Mouse (Mus musculus) MEL (cell line): ENCODE measurements around the gene Ttbk2. TPM values are rescaled to one million over a fixed set of nuclear protein-coding genes. Genes with fewer than 3 reads are reported as not detected.

Experiments
- DNase-seq: peaks from one replicate; pipeline ENCODE4 v3.0.0; 2011; ENCODE audit warnings: low read depth, low spot score
- H3K27ac ChIP-seq: 2 replicates; pipeline ENCODE4 v1.5.1; 2012; ENCODE audit warnings: low read depth, mild to moderate bottlenecking, control low read depth, low read length, moderate library complexity; ENCODE audit not compliant: control insufficient read depth
- H3K27me3 ChIP-seq, 2 experiments: fragments of 150-350 bp in 1 of 2; sonication (generic) in 1 of 2; 2 replicates each; pipeline ENCODE4 v1.6.1; 2012; ENCODE audit warnings: low read length in 2 of 2, mild to moderate bottlenecking in 2 of 2, improper control_type of control experiment in 1 of 2, moderate library complexity in 1 of 2; ENCODE audit not compliant: insufficient read depth in 2 of 2, control insufficient read depth in 1 of 2
- H3K36me3 ChIP-seq, 2 experiments: 2 replicates each; pipeline ENCODE4 v1.6.1; 2012 to 2014; ENCODE audit warnings: low read length in 2 of 2, improper control_type of control experiment in 1 of 2, inconsistent platforms in 1 of 2, mild to moderate bottlenecking in 1 of 2; ENCODE audit not compliant: insufficient read depth in 2 of 2, control insufficient read depth in 1 of 2
- H3K4me1 ChIP-seq, 2 experiments: fragments of 150-350 bp in 1 of 2; sonication (generic) in 1 of 2; 2 replicates each; pipeline ENCODE4 v1.6.1; 2012; ENCODE audit warnings: low read length in 2 of 2, improper control_type of control experiment in 1 of 2, mild to moderate bottlenecking in 1 of 2; ENCODE audit not compliant: insufficient read depth in 2 of 2, control insufficient read depth in 1 of 2
- H3K4me3 ChIP-seq, 2 experiments: fragments of 150-350 bp in 1 of 2; sonication (generic) in 1 of 2; 2 replicates each; pipeline ENCODE4 v1.5.1; 2012; ENCODE audit warnings: low read depth in 2 of 2, low read length in 2 of 2, mild to moderate bottlenecking in 2 of 2, moderate library complexity in 2 of 2, control low read depth in 1 of 2, improper control_type of control experiment in 1 of 2; ENCODE audit not compliant: control insufficient read depth in 1 of 2, insufficient read depth in 1 of 2
- H3K79me2 ChIP-seq: 2 replicates; pipeline ENCODE4 v1.6.1; 2012; ENCODE audit warnings: mild to moderate bottlenecking, low read length, moderate library complexity; ENCODE audit not compliant: control insufficient read depth, poor library complexity, insufficient read depth
- H3K9ac ChIP-seq: 2 replicates; pipeline ENCODE4 v1.6.1; 2012; ENCODE audit warnings: low read depth, mild to moderate bottlenecking, control low read depth, low read length, moderate library complexity; ENCODE audit not compliant: control insufficient read depth, poor library complexity, severe bottlenecking
- H3K9me3 ChIP-seq: fragments of 150-350 bp; sonication (generic); replicated peaks from 2 replicates; pipeline ENCODE4 v1.6.1; 2012; ENCODE audit warnings: mild to moderate bottlenecking, low read length, improper control_type of control experiment, moderate library complexity; ENCODE audit not compliant: insufficient read depth
- CHD1 ChIP-seq: IDR thresholded peaks from 2 replicates; pipeline ENCODE4 v1.6.1; 2012; ENCODE audit warnings: low read depth, mild to moderate bottlenecking, inconsistent platforms, low read length, improper control_type of control experiment
- ELF1 ChIP-seq: IDR thresholded peaks from 2 replicates; pipeline ENCODE4 v1.6.1; 2014; ENCODE audit warnings: low read depth, mild to moderate bottlenecking, inconsistent platforms, low read length, improper control_type of control experiment, moderate library complexity
- EP300 ChIP-seq, 2 experiments: IDR thresholded peaks; 2 replicates each; pipeline ENCODE4 v1.6.1; 2011; ENCODE audit warnings: improper control_type of control experiment in 2 of 2, low read length in 2 of 2, low read depth in 1 of 2, mild to moderate bottlenecking in 1 of 2
- ETS1 ChIP-seq: IDR thresholded peaks from 2 replicates; pipeline ENCODE4 v1.6.1; 2012; ENCODE audit warnings: low read depth, mild to moderate bottlenecking, inconsistent platforms, low read length, improper control_type of control experiment, moderate library complexity
- GATA1 ChIP-seq: IDR thresholded peaks from 2 replicates; pipeline ENCODE4 v1.6.1; 2011; ENCODE audit warnings: low read depth, low read length, improper control_type of control experiment
- MAX ChIP-seq: IDR thresholded peaks from 2 replicates; pipeline ENCODE4 v1.6.1; 2011; ENCODE audit warnings: low read length, improper control_type of control experiment
- MEF2A ChIP-seq: IDR thresholded peaks from 2 replicates; pipeline ENCODE4 v1.6.1; 2014; ENCODE audit warnings: low read depth, mild to moderate bottlenecking, inconsistent platforms, low read length, improper control_type of control experiment; ENCODE audit not compliant: poor library complexity, insufficient replicate concordance, severe bottlenecking; ENCODE audit errors: extremely low read depth
- MXI1 ChIP-seq: IDR thresholded peaks from 2 replicates; pipeline ENCODE4 v1.6.1; 2011; ENCODE audit warnings: mild to moderate bottlenecking, low read depth, low read length, improper control_type of control experiment
- POLR2AphosphoS5 ChIP-seq: IDR thresholded peaks from 2 replicates; pipeline ENCODE4 v1.6.1; 2012; ENCODE audit warnings: low read depth, borderline replicate concordance, mild to moderate bottlenecking, inconsistent platforms, low read length, moderate library complexity, mixed read lengths
- RCOR1 ChIP-seq: IDR thresholded peaks from 2 replicates; pipeline ENCODE4 v1.6.1; 2012; ENCODE audit warnings: low read depth, mild to moderate bottlenecking, inconsistent platforms, low read length, improper control_type of control experiment
- TAL1 ChIP-seq: IDR thresholded peaks from 2 replicates; pipeline ENCODE4 v1.6.1; 2012; ENCODE audit warnings: mild to moderate bottlenecking, inconsistent platforms, low read length, moderate library complexity, mixed read lengths
- UBTF ChIP-seq: IDR thresholded peaks from 2 replicates; pipeline ENCODE4 v1.6.1; 2012; ENCODE audit warnings: low read depth, mild to moderate bottlenecking, inconsistent platforms, low read length, improper control_type of control experiment, moderate library complexity, borderline replicate concordance; ENCODE audit not compliant: insufficient read depth
- ZC3H11A ChIP-seq: IDR thresholded peaks from 2 replicates; pipeline ENCODE4 v1.6.1; 2012; ENCODE audit warnings: low read depth, mild to moderate bottlenecking, inconsistent platforms, low read length, improper control_type of control experiment
- ZMIZ1 ChIP-seq: IDR thresholded peaks from 2 replicates; pipeline ENCODE4 v1.6.1; 2012; ENCODE audit warnings: low read depth, mild to moderate bottlenecking, inconsistent platforms, low read length, improper control_type of control experiment, moderate library complexity
- ZNF384 ChIP-seq: IDR thresholded peaks from 2 replicates; pipeline ENCODE4 v1.6.1; 2012; ENCODE audit warnings: low read depth, mild to moderate bottlenecking, inconsistent platforms, low read length, improper control_type of control experiment
- polyA plus RNA-seq, 2 experiments: library from polyadenylated mRNA; stranded (reverse) in 1 of 2; unstranded in 1 of 2; fragments of >175 nt in 1 of 2; fragments of >200 nt in 1 of 2; gene quantifications; 2 replicates each; pipeline versions ENCODE4 v1.2.1 to v1.2.4; 2012; ENCODE audit warnings: low replicate concordance in 2 of 2, low read depth in 1 of 2; ENCODE audit not compliant: insufficient read length in 2 of 2, insufficient read depth in 1 of 2, missing spikeins in 1 of 2
- total RNA-seq: library from RNA; depleted of rRNA; stranded (reverse); fragments of 300-350 nt; gene quantifications from 2 replicates; pipeline ENCODE4 v1.2.3, GENCODE M21; 2012

Gene Ttbk2
- total and polyA plus RNA-seq, 3 experiments = 2.1 to 3.0 TPM; not detected in 1

GRCm38 (mm10) chr2:120731167-120731862, 119.1 kb downstream of the Ttbk2 start (continued):
- TF ChIP-seq UBTF = peak; percentile 87; the same call in 1 of the 2 replicates
- TF ChIP-seq ZC3H11A = no peak
- peak; percentile 66 for TF ChIP-seq MXI1
- TF ChIP-seq MAX = peak; percentile 14

GRCm38 (mm10) chr2:120730639-120731166, 119.7 kb downstream of the Ttbk2 start:
- Histone ChIP-seq H3K27me3 (no peaks in the 10 kb centered on the region), H3K79me2 (peaks cover 18% of the 10 kb centered on the region), H3K27ac (peak overlapping the region; percentile 90), H3K4me1 (peaks cover 5 to 21% of the 10 kb centered on the region in 2 experiments), H3K9me3 (no peaks in the 10 kb centered on the region), H3K36me3 (peaks cover 2 to 10% of the 10 kb centered on the region in 2 experiments; a peak in 3 of 4 replicates), H3K9ac (peak overlapping the region; percentile 93)
- DNase-seq = no peak
- TF ChIP-seq RCOR1 (no peak), UBTF (no peak), ELF1 (no peak), MAX (no peak), ETS1 (no peak), TAL1 (no peak), POLR2AphosphoS5 (no peak), ZMIZ1 (no peak), MEF2A (no peak)
- TF ChIP-seq, all 39 proteins: peak for 0
- peak overlapping the region; percentile 58 to 97 for H3K4me3 ChIP-seq

GRCm38 (mm10) chr2:120729775-120730585, 120.4 kb downstream of the Ttbk2 start:
- peaks cover 2 to 10% of the 10 kb centered on the region in 2 experiments for H3K36me3 ChIP-seq
- H3K79me2 ChIP-seq = peaks cover 18% of the 10 kb centered on the region
- peak overlapping the region; percentile 93 for H3K9ac ChIP-seq
- H3K9me3 ChIP-seq = no peaks in the 10 kb centered on the region
- peak overlapping the region; percentile 58 to 97 for H3K4me3 ChIP-seq
- TF ChIP-seq CHD1 = no peak
- TF ChIP-seq GATA1 = 0 out of 2 replicates have a peak, but pooled peaks have one; percentile 17
- no peak for TF ChIP-seq ZNF384
- no peak for TF ChIP-seq EP300 (IDR thresholded peaks at IDR 0.05; ENCODE audit: low read depth in 1 of 2, low read length in 2 of 2)
- TF ChIP-seq, all 39 proteins: peak for 1
- H3K27ac ChIP-seq = no peak overlapping the region
- no peaks in the 10 kb centered on the region for H3K27me3 ChIP-seq
- DNase-seq = peak; percentile 66
- H3K4me1 ChIP-seq = peaks cover 5 to 21% of the 10 kb centered on the region in 2 experiments
